Mouse (Mus musculus) intestine, embryonic 14.5 days (tissue): Measurements from ENCODE around the gene Oas1e. TPM values are rescaled to one million over a fixed set of nuclear protein-coding genes. Genes with fewer than 3 reads are reported as not detected.

Experiments used
- ATAC-seq: fragments of 200-750 bp; cut with Nextera tagmentation; replicated peaks from 2 replicates; pipeline ENCODE4 v1.8.0; 2017; ENCODE audit warnings: low read depth, moderate number of reproducible peaks, moderate TSS enrichment, moderate library complexity; ENCODE audit not compliant: low FRiP score, low TSS enrichment
- DNase-seq: peaks from one replicate; pipeline ENCODE4 v3.0.0-alpha.2; 2018; ENCODE audit warnings: low spot score
- H3K27ac ChIP-seq: fragments of 300-500 bp; sonication (generic); 2 replicates; pipeline ENCODE4 v1.5.1; 2014; ENCODE audit warnings: low read depth, mild to moderate bottlenecking, control low read depth
- H3K27me3 ChIP-seq: fragments of 300-500 bp; sonication (generic); replicated peaks from 2 replicates; pipeline ENCODE4 v1.6.1; 2014; ENCODE audit warnings: low read length, control low read depth; ENCODE audit not compliant: control insufficient read depth, insufficient read depth
- H3K36me3 ChIP-seq: fragments of 300-500 bp; sonication (generic); 2 replicates; pipeline ENCODE4 v1.6.1; 2014; ENCODE audit warnings: low read length, control low read depth; ENCODE audit not compliant: control insufficient read depth, insufficient read depth
- H3K4me1 ChIP-seq: fragments of 300-500 bp; sonication (generic); replicated peaks from 2 replicates; pipeline ENCODE4 v1.6.1; 2014; ENCODE audit warnings: low read length, control low read depth, mixed read lengths; ENCODE audit not compliant: control insufficient read depth, insufficient read depth
- H3K4me2 ChIP-seq: fragments of 300-500 bp; sonication (generic); 2 replicates; pipeline ENCODE4 v1.6.1; 2014; ENCODE audit warnings: low read length
- H3K4me3 ChIP-seq: fragments of 300-500 bp; sonication (generic); 2 replicates; pipeline ENCODE4 v1.5.1; 2014; ENCODE audit warnings: low read depth, low read length, control low read depth, mixed read lengths
- H3K9ac ChIP-seq: fragments of 300-500 bp; sonication (generic); 2 replicates; pipeline ENCODE4 v1.6.1; 2014; ENCODE audit warnings: mild to moderate bottlenecking, low read length
- H3K9me3 ChIP-seq: fragments of 300-500 bp; sonication (generic); 2 replicates; pipeline ENCODE4 v1.6.1; 2016; ENCODE audit warnings: low read length, control low read depth; ENCODE audit not compliant: control insufficient read depth
- WGBS: fragments of 180-500 bp; shearing (Covaris S2); extraction: QIAGEN DNeasy Blood & Tissue Kit; methylation state at CpG from one replicate; pipeline ENCODE4 v1.1.7; 2014; 5-methylcytosine and 5-hydroxymethylcytosine counted together
- polyA plus RNA-seq: library from polyadenylated mRNA; unstranded; fragments of >200 nt; fragmentation: Nextera tagmentation; extraction: Ambion mirVana; gene quantifications from 2 replicates; pipeline ENCODE4 v1.2.1, GENCODE M21; 2014

Oas1e gene
- polyA plus RNA-seq, 1 experiment from 2014 or later = not detected

DNA sequence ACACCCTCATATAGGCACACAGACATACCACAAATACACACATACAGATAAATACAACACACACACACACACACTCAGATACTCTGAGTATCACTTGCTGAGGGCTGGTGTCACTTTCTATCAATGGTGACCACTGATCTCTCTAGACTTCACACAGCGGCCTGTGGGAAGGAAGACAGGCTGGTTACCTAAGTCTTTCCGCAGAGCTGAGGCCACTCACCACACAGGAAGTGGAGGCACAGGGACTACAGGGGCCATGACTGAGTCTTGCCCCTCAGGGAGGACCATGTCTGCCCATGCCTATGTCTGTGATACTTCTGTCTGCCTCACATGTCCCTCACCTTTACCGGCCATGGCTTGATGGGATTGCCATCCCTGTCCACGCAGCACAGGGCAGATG, 41.1 kb downstream of the Oas1e start:
- H3K27ac ChIP-seq = no peak overlapping the region
- DNase-seq (no peak), ATAC-seq (no peak)
- H3K9me3 ChIP-seq = no peaks in the 10 kb centered on the region
- WGBS = 87% methylated on average over 4 of the region's 4 CpGs
- no peak overlapping the region for H3K4me3 ChIP-seq
- H3K27me3 ChIP-seq = no peaks in the 10 kb centered on the region
- H3K36me3 ChIP-seq = no peaks in the 10 kb centered on the region
- H3K9ac ChIP-seq = no peak overlapping the region
- no peak overlapping the region for H3K4me2 ChIP-seq
- H3K4me1 ChIP-seq = no peaks in the 10 kb centered on the region

DNA sequence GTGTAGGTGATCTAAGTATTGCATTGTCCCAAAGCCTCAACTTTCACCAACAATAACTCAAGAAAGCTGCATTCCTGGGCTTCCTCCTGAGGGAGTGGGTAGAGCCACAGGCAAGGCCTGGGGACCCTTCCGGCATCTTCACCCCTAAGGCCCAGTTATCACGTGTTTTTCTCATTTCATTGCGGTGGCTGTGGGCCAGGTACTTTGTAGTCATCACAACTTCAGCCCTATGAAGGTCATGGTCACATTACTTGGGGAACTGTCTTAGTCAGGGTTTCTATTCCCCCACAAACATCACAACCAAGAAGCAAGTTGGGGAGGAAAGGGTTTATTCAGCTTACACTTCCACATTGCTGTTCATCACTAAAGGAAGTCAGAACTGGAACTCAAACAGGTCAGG, 42.5 kb downstream of the Oas1e start:
- Histone ChIP-seq H3K27ac (no peak overlapping the region), H3K36me3 (no peaks in the 10 kb centered on the region), H3K9ac (no peak overlapping the region), H3K27me3 (no peaks in the 10 kb centered on the region), H3K4me1 (no peaks in the 10 kb centered on the region), H3K4me2 (no peak overlapping the region), H3K9me3 (no peaks in the 10 kb centered on the region), H3K4me3 (no peak overlapping the region)
- whole genome bisulfite sequencing = 85% methylated on average over 3 of the region's 3 CpGs
- no peak for DNase-seq
- ATAC-seq = no peak

DNA sequence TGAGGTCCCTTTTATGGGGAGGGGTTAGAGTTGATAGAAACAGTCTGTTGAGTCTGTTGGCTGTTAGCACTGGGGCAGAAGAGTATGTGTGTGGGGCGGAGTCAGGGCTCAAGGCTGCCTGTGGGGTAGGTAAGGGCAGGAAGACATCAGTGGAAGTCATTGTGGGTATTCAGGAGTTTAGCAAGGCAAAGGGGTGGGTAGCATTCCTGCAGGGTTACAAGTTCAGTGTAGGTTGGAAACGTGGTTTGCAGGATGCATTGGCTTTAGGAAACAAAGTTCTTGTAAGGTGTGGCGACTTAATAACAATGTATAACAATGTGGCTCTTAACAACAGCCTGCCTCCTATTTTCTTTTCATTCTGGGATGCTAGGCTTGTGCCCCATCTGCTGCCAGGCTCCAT, 44.1 kb downstream of the Oas1e start:
- Histone ChIP-seq H3K4me2 (no peak overlapping the region), H3K36me3 (no peaks in the 10 kb centered on the region), H3K9ac (no peak overlapping the region), H3K4me1 (no peaks in the 10 kb centered on the region), H3K9me3 (no peaks in the 10 kb centered on the region), H3K27me3 (no peaks in the 10 kb centered on the region), H3K4me3 (no peak overlapping the region), H3K27ac (no peak overlapping the region)
- no peak for DNase-seq
- ATAC-seq = no peak
- 74% methylated on average over 3 of the region's 3 CpGs for WGBS

DNA sequence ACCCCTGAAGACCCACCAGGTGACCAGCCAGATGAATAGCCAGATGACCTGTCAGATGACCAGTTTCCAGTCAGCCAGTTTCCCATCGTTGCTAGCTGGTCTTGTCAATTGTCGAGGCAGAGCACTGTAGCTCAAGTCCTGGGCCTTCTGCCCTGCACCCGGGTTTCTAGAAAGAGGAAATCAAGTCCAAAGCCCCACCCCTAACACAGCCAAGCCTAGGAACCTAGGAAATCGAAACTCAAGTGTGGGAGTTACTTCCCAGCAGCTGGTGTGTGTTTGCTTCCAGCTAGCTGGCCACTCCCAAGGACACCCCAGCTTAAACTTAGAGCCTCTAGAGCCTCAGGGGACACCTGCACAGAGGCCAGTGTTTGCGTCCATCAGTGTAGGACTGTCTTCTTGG, 45.6 kb downstream of the Oas1e start, which contains the start of gene Oas2:
TSS of gene Oas2 (minus strand) at position 166 of the 400 bp plus-strand sequence.
- Histone ChIP-seq H3K27me3 (no peaks in the 10 kb centered on the region), H3K27ac (no peak within 1 kb of the TSS), H3K9me3 (no peaks in the 10 kb centered on the region), H3K36me3 (no peaks in the 10 kb centered on the region), H3K4me2 (no peak within 1 kb of the TSS), H3K4me3 (no peak within 1 kb of the TSS), H3K4me1 (no peaks in the 10 kb centered on the region), H3K9ac (no peak within 1 kb of the TSS)
- DNase-seq (no peak), ATAC-seq (no peak)
- 53% methylated on average over 5 of the region's 5 CpGs for WGBS

DNA sequence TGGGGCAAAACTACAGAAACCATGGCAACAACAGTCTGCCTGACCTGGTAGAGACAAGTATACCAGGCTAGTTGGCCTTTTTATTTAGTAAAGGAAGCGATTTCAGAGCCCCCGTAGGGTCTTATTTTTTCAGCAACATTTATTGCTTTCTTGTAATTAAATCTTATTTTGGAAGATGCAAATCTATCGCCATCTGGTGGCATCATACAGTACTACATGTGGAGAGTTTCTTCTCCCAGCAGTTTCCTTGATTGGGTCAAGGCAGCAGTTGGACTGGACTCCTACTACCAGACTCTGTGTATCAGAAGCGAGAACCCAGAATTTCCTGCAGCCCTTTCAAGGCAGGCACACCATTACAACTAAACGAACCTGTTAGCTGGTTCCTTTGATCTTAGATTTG, 48.9 kb downstream of the Oas1e start:
- H3K9me3 ChIP-seq = no peaks in the 10 kb centered on the region

DNA sequence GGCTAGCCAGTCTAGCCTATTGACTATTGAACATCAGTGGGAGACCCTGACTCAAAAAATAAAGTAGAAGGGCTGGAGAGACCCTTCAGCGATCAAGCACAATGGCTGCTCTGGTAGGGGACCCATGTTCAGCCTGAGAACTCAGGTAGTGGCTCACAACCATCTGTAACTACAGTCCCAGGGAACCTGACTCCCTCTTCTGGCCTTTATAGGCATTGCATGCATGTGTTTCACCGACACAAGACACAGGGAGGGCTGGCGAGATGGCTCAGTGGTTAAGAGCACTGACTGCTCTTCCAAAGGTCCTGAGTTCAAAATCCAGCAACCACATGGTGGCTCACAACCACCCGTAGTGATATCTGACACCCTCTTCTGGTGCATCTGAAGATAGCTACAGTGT, 53.2 kb downstream of the Oas1e start:
- Histone ChIP-seq H3K4me3 (no peak overlapping the region), H3K27ac (no peak overlapping the region), H3K27me3 (no peaks in the 10 kb centered on the region), H3K36me3 (no peaks in the 10 kb centered on the region), H3K9me3 (no peaks in the 10 kb centered on the region), H3K9ac (no peak overlapping the region), H3K4me1 (no peaks in the 10 kb centered on the region), H3K4me2 (no peak overlapping the region)
- ATAC-seq (no peak), DNase-seq (no peak)
- WGBS = 30% methylated on average over 4 of the region's 4 CpGs

More for the DNA sequence above, 48.9 kb downstream of the Oas1e start:
- H3K9ac ChIP-seq = no peak overlapping the region
- ATAC-seq (no peak), DNase-seq (peak; percentile 66)
- H3K27ac ChIP-seq = no peak overlapping the region
- no peak overlapping the region for H3K4me2 ChIP-seq
- H3K4me3 ChIP-seq = no peak overlapping the region
- WGBS = 10% methylated on average over 5 of the region's 5 CpGs
- no peaks in the 10 kb centered on the region for H3K36me3 ChIP-seq
- H3K27me3 ChIP-seq = no peaks in the 10 kb centered on the region
- no peaks in the 10 kb centered on the region for H3K4me1 ChIP-seq

Other genes with a start within 250 kb of the Oas1e start
- gene Tpcn1, start 206.9 kb downstream of the Oas1e start, polyA plus RNA-seq = 22.7 and 23.6 TPM in 2 replicates
- 0.24 and 0.48 TPM in 2 replicates for gene Iqcd, start 206.5 kb downstream of the Oas1e start, polyA plus RNA-seq
- gene Rita1, start 182.9 kb downstream of the Oas1e start, polyA plus RNA-seq = 8.1 and 9.4 TPM in 2 replicates
- gene Ddx54, start 182.8 kb downstream of the Oas1e start, polyA plus RNA-seq = 39.3 and 41.0 TPM in 2 replicates
- not detected in 2 replicates for gene Cfap73, start 161.3 kb downstream of the Oas1e start, polyA plus RNA-seq
- 0.15 and 0.50 TPM in 2 replicates for gene Rasal1, start 146.7 kb downstream of the Oas1e start, polyA plus RNA-seq
- 3.7 and 4.0 TPM in 2 replicates for gene Dtx1, start 83.6 kb downstream of the Oas1e start, polyA plus RNA-seq
- 0.26 and 0.50 TPM in 2 replicates for gene Oas2, start 45.7 kb downstream of the Oas1e start, polyA plus RNA-seq
- gene Oas3, start 17.9 kb downstream of the Oas1e start, polyA plus RNA-seq = 0.49 and 0.60 TPM in 2 replicates
- 0.70 and 0.79 TPM in 2 replicates for gene Oas1c, start 17.0 kb upstream of the Oas1e start, polyA plus RNA-seq
- not detected in 2 replicates for gene Oas1f, start 51.8 kb upstream of the Oas1e start, polyA plus RNA-seq
- not detected in 2 replicates for gene Oas1h, start 65.9 kb upstream of the Oas1e start, polyA plus RNA-seq
- 1.2 TPM in 2 replicates for gene Oas1g, start 92.1 kb upstream of the Oas1e start, polyA plus RNA-seq
- 6.0 and 6.6 TPM in 2 replicates for gene Oas1a, start 112.0 kb upstream of the Oas1e start, polyA plus RNA-seq
- gene Oas1d, start 119.0 kb upstream of the Oas1e start, polyA plus RNA-seq = 0.11 TPM in 1 of 2 replicates, not detected in the other
- 0.11 and 0.19 TPM in 2 replicates for gene Rph3a, start 214.6 kb upstream of the Oas1e start, polyA plus RNA-seq